Mouse (Mus musculus) liver, embryonic 14.5 days (tissue): Measurements from ENCODE around the gene Epop. TPM values are rescaled to one million over a fixed set of nuclear protein-coding genes. Genes with fewer than 3 reads are reported as not detected.

Source experiments
- ATAC-seq: fragments of 200-750 bp; cut with Nextera tagmentation; 2 replicates; pipeline ENCODE4 v1.8.0; 2017; ENCODE audit warnings: moderate number of reproducible peaks, mild to moderate bottlenecking, moderate library complexity; ENCODE audit not compliant: insufficient read depth
- DNase-seq, 3 experiments: peaks; one replicate each; pipeline ENCODE4 v3.0.0-alpha.2; 2012 to 2013; ENCODE audit warnings: low read depth in 3 of 3, low spot score in 3 of 3
- H3K27ac ChIP-seq: fragments of 300-500 bp; sonication (generic); 2 replicates; pipeline ENCODE4 v1.5.1; 2014; ENCODE audit warnings: moderate library complexity, mild to moderate bottlenecking, control low read depth, inconsistent platforms
- H3K27me3 ChIP-seq: fragments of 300-500 bp; sonication (generic); 2 replicates; pipeline ENCODE4 v1.6.1; 2014; ENCODE audit warnings: mild to moderate bottlenecking, low read length, moderate library complexity; ENCODE audit not compliant: control insufficient read depth, insufficient read depth
- H3K36me3 ChIP-seq: fragments of 300-500 bp; sonication (generic); replicated peaks from 2 replicates; pipeline ENCODE4 v1.6.1; 2014; ENCODE audit warnings: low read depth; ENCODE audit not compliant: control insufficient read depth, insufficient read depth
- H3K4me1 ChIP-seq, 2 experiments: fragments of 200-500 bp in 1 of 2; fragments of 300-500 bp in 1 of 2; sonication (generic) in 1 of 2; replicated peaks; 2 replicates each; pipeline ENCODE4 v1.6.1; 2012 to 2014; ENCODE audit warnings: antibody characterized with exemption in 1 of 2, inconsistent platforms in 1 of 2, low read length in 1 of 2; ENCODE audit not compliant: control insufficient read depth in 2 of 2, insufficient read depth in 2 of 2
- H3K4me2 ChIP-seq: fragments of 300-500 bp; sonication (generic); 2 replicates; pipeline ENCODE4 v1.6.1; 2014; ENCODE audit warnings: low read depth, mild to moderate bottlenecking, control low read depth, moderate library complexity
- H3K4me3 ChIP-seq, 2 experiments: fragments of 200-500 bp in 1 of 2; fragments of 300-500 bp in 1 of 2; sonication (generic) in 1 of 2; 2 replicates each; pipeline ENCODE4 v1.5.1; 2012 to 2014; ENCODE audit warnings: low read depth in 2 of 2, low read length in 2 of 2, mild to moderate bottlenecking in 2 of 2, control low read depth in 1 of 2, inconsistent platforms in 1 of 2, moderate library complexity in 1 of 2; ENCODE audit not compliant: insufficient read depth in 1 of 2
- H3K9ac ChIP-seq: fragments of 300-500 bp; sonication (generic); replicated peaks from 2 replicates; pipeline ENCODE4 v1.6.1; 2014; ENCODE audit warnings: mild to moderate bottlenecking, control low read depth, moderate library complexity
- H3K9me3 ChIP-seq: fragments of 300-500 bp; sonication (generic); 2 replicates; pipeline ENCODE4 v1.6.1; 2016; ENCODE audit warnings: low read length, mixed read lengths; ENCODE audit not compliant: control insufficient read depth
- CTCF ChIP-seq: IDR thresholded peaks from 2 replicates; pipeline ENCODE4 v1.5.1; 2016; ENCODE audit warnings: antibody characterized with exemption, low read depth, control low read depth
- EP300 ChIP-seq: IDR thresholded peaks from 2 replicates; pipeline ENCODE4 v1.6.1; 2016; ENCODE audit warnings: antibody characterized with exemption, low read depth
- WGBS: fragments of 180-500 bp; shearing (Covaris S2); extraction: QIAGEN DNeasy Blood & Tissue Kit; methylation state at CpG from one replicate; pipeline ENCODE4 v1.1.7; 2014; ENCODE audit not compliant: insufficient replicate concordance; 5-methylcytosine and 5-hydroxymethylcytosine counted together
- microRNA-seq: library from miRNA; unstranded; fragments of <30 nt; microRNA quantifications from one replicate; pipeline ENCODE4, GENCODE M21; 2016
- polyA plus RNA-seq, 2 experiments: library from polyadenylated mRNA; depleted of rRNA in 1 of 2; stranded (reverse) in 1 of 2; unstranded in 1 of 2; fragments of >200 nt; fragmentation: Nextera tagmentation in 1 of 2; extraction: Ambion mirVana in 1 of 2; gene quantifications; 2 replicates each; pipeline versions ENCODE4 v1.2.1 to v1.2.3; 2012 to 2014

Gene Epop
- polyA plus RNA-seq, 2 experiments = 0.38 to 0.66 TPM

DNA sequence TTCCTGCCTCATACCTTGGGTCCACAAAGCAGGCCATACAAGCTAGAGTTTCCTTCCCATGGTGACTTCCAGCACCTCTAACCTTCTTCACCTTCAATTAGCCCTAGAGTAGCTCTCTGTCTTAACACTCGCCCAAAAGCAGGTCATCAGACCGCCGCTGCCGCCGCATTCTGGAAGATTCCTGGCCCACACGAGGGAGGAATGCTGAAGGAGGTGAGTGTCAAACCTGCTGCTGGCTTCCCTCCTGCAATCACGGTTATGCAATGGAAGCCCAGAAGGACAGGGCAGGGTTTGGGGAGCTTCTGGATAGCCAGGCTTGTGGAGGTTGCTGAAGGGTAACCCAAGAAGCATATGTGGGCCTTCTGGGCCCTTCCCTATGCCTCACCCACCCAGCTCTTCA is 45.0 kb downstream of the Epop start:
- Histone ChIP-seq H3K4me2 (no peak overlapping the region), H3K36me3 (no peaks in the 10 kb centered on the region), H3K9me3 (no peaks in the 10 kb centered on the region), H3K9ac (no peak overlapping the region), H3K27me3 (no peaks in the 10 kb centered on the region), H3K4me1 (peaks cover 0 to 3% of the 10 kb centered on the region in 2 experiments; a peak in 1 of 4 replicates), H3K27ac (no peak overlapping the region), H3K4me3 (no peak overlapping the region)
- ATAC-seq (no peak), DNase-seq (no peak)
- TF ChIP-seq CTCF (no peak), EP300 (no peak)
- WGBS = 69% methylated on average over 7 of the region's 7 CpGs

DNA sequence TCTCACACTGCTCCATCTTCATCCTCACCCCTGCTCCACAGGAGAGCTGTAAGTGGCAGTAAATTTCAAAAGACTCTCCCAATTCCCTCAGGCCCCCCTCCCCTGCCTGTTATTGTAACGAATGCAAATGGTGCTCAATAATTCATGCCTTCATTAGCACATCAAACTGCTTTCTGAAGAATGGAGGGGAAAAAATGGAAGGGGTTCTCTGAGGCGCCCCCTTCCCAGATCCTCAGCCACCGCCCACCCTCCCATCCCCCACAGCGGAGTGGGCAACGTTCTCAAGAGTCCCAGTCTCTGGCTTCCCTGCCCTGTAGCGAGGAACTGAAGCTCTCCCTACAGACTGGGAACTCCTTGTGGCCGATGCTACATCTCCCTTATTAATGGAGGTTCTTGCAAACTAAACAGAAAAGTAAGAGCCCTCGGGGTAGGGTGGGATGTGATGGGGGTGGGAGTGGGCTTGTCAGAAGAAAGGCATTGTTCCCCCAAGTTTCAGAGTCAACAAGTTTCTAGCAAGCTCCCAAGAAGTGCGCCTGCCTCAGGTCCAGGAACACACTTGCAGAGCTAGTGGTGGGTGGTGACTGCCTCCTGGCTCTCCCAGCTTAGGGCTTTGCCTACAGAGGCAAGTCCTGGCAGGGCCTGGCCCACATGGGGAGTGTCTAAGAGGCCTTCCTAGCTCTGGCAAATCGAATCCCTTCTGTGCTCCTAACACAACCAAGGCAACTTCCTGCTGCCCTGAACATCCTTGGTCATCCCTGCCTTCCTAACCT is 50.2 kb downstream of the Epop start:
- Histone ChIP-seq H3K27me3 (peaks cover 22% of the 10 kb centered on the region), H3K4me3 (no peak overlapping the region), H3K4me1 (no peaks in the 10 kb centered on the region), H3K9ac (no peak overlapping the region), H3K36me3 (no peaks in the 10 kb centered on the region), H3K9me3 (no peaks in the 10 kb centered on the region), H3K4me2 (no peak overlapping the region), H3K27ac (no peak overlapping the region)
- no peak for DNase-seq
- 21% methylated on average over 10 of the region's 10 CpGs for WGBS
- TF ChIP-seq CTCF (no peak), EP300 (no peak)
- no peak for ATAC-seq

DNA sequence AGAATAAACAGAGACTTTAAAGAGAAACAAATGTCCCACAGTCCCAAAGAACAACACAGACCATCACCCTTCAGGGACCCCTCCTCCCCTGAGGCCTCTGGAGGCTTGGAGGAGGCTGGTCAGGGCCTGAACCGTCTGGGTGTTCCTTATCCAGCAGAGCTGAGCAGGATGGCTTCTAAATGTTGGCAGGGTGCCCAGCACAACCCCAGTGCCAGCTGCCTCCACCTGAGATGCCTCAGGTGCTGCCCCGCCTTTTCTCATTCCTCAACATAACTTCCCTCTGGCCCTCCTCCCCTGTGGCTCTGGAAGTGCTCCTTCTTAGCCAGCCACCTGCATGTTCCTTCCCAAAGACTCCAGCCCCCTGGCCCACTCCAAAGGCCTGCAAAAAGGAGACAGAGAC is 51.2 kb downstream of the Epop start:
- TF ChIP-seq CTCF (no peak), EP300 (no peak)
- no peak overlapping the region for H3K9ac ChIP-seq
- H3K4me2 ChIP-seq = no peak overlapping the region
- no peaks in the 10 kb centered on the region for H3K36me3 ChIP-seq
- H3K27ac ChIP-seq = no peak overlapping the region
- H3K27me3 ChIP-seq = peaks cover 32% of the 10 kb centered on the region
- H3K4me3 ChIP-seq = no peak overlapping the region
- no peaks in the 10 kb centered on the region for H3K4me1 ChIP-seq
- no peaks in the 10 kb centered on the region for H3K9me3 ChIP-seq
- no peak for DNase-seq
- no peak for ATAC-seq
- 38% methylated on average over 2 of the region's 2 CpGs for WGBS

Small RNAs within 50 kb of the gene (microRNA-seq; reads per million reads assigned to microRNA genes)
- gene Gm24158 (not detected), gene Mir6927 (not detected)

Other genes starting within 250 kb of the Epop start
- 17.5 and 21.2 TPM in 2 replicates for gene Arhgap23, start 214.2 kb downstream of the Epop start, polyA plus RNA-seq (2012; rRNA removed)
- gene Arhgap23, start 214.2 kb downstream of the Epop start, polyA plus RNA-seq (2014; fragmentation: Nextera tagmentation; extraction: Ambion mirVana) = 7.3 and 7.9 TPM in 2 replicates
- gene 4933428G20Rik, start 129.4 kb downstream of the Epop start, polyA plus RNA-seq (2012; rRNA removed) = 0.02 TPM in 1 of 2 replicates, not detected in the other
- not detected in 2 replicates for gene 4933428G20Rik, start 129.4 kb downstream of the Epop start, polyA plus RNA-seq (2014; fragmentation: Nextera tagmentation; extraction: Ambion mirVana)
- gene Srcin1, start 53.5 kb downstream of the Epop start, polyA plus RNA-seq (2012; rRNA removed) = 0.04 and 0.06 TPM in 2 replicates
- gene Srcin1, start 53.5 kb downstream of the Epop start, polyA plus RNA-seq (2014; fragmentation: Nextera tagmentation; extraction: Ambion mirVana) = not detected in 2 replicates
- 1.0 TPM in 2 replicates for gene Mllt6, start 33.7 kb upstream of the Epop start, polyA plus RNA-seq (2012; rRNA removed)
- 0.22 and 0.25 TPM in 2 replicates for gene Mllt6, start 33.7 kb upstream of the Epop start, polyA plus RNA-seq (2014; fragmentation: Nextera tagmentation; extraction: Ambion mirVana)
- 3.0 and 4.9 TPM in 2 replicates for gene Cisd3, start 56.1 kb upstream of the Epop start, polyA plus RNA-seq (2012; rRNA removed)
- gene Cisd3, start 56.1 kb upstream of the Epop start, polyA plus RNA-seq (2014; fragmentation: Nextera tagmentation; extraction: Ambion mirVana) = 10.0 and 11.4 TPM in 2 replicates
- gene Pcgf2, start 70.8 kb upstream of the Epop start, polyA plus RNA-seq (2012; rRNA removed) = 4.4 and 4.9 TPM in 2 replicates
- gene Pcgf2, start 70.8 kb upstream of the Epop start, polyA plus RNA-seq (2014; fragmentation: Nextera tagmentation; extraction: Ambion mirVana) = 1.5 and 1.8 TPM in 2 replicates
- 197 and 261 TPM in 2 replicates for gene Psmb3, start 73.7 kb upstream of the Epop start, polyA plus RNA-seq (2012; rRNA removed)
- gene Psmb3, start 73.7 kb upstream of the Epop start, polyA plus RNA-seq (2014; fragmentation: Nextera tagmentation; extraction: Ambion mirVana) = 318 and 330 TPM in 2 replicates
- 4.4 and 5.0 TPM in 2 replicates for gene Pip4k2b, start 115.0 kb upstream of the Epop start, polyA plus RNA-seq (2012; rRNA removed)
- gene Pip4k2b, start 115.0 kb upstream of the Epop start, polyA plus RNA-seq (2014; fragmentation: Nextera tagmentation; extraction: Ambion mirVana) = 0.56 and 0.61 TPM in 2 replicates
- 4.5 and 5.7 TPM in 2 replicates for gene Cwc25, start 136.9 kb upstream of the Epop start, polyA plus RNA-seq (2012; rRNA removed)
- 3.5 and 4.5 TPM in 2 replicates for gene Cwc25, start 136.9 kb upstream of the Epop start, polyA plus RNA-seq (2014; fragmentation: Nextera tagmentation; extraction: Ambion mirVana)
- gene 1700001P01Rik, start 146.2 kb upstream of the Epop start, polyA plus RNA-seq (2012; rRNA removed) = 0.08 TPM in 1 of 2 replicates, not detected in the other
- gene 1700001P01Rik, start 146.2 kb upstream of the Epop start, polyA plus RNA-seq (2014; fragmentation: Nextera tagmentation; extraction: Ambion mirVana) = not detected in 2 replicates
- 229 and 484 TPM in 2 replicates for gene Rpl23, start 152.7 kb upstream of the Epop start, polyA plus RNA-seq (2012; rRNA removed)
- gene Rpl23, start 152.7 kb upstream of the Epop start, polyA plus RNA-seq (2014; fragmentation: Nextera tagmentation; extraction: Ambion mirVana) = 485 and 502 TPM in 2 replicates
- 19.1 and 19.5 TPM in 2 replicates for gene Lasp1, start 169.3 kb upstream of the Epop start, polyA plus RNA-seq (2012; rRNA removed)
- 15.5 and 20.3 TPM in 2 replicates for gene Lasp1, start 169.3 kb upstream of the Epop start, polyA plus RNA-seq (2014; fragmentation: Nextera tagmentation; extraction: Ambion mirVana)
- 0.60 and 0.81 TPM in 2 replicates for gene B230217C12Rik, start 211.1 kb upstream of the Epop start, polyA plus RNA-seq (2012; rRNA removed)
- gene B230217C12Rik, start 211.1 kb upstream of the Epop start, polyA plus RNA-seq (2014; fragmentation: Nextera tagmentation; extraction: Ambion mirVana) = 0.19 and 0.63 TPM in 2 replicates